Mouse (Mus musculus) intestine, postnatal 0 days (tissue): ENCODE measurements around the gene Rffl. TPM values are rescaled to one million over a fixed set of nuclear protein-coding genes. Genes with fewer than 3 reads are reported as not detected.

Experiments
- ATAC-seq: fragments of 200-750 bp; cut with Nextera tagmentation; 2 replicates; pipeline ENCODE4 v1.8.0; 2017; ENCODE audit warnings: mild to moderate bottlenecking, moderate TSS enrichment, moderate library complexity
- H3K27ac ChIP-seq: fragments of 300-500 bp; sonication (generic); 2 replicates; pipeline ENCODE4 v1.5.1; 2014; ENCODE audit warnings: mild to moderate bottlenecking, low read depth, low read length, moderate library complexity
- H3K27me3 ChIP-seq: fragments of 300-500 bp; sonication (generic); replicated peaks from 2 replicates; pipeline ENCODE4 v1.6.1; 2014; ENCODE audit warnings: low read length, mixed read lengths; ENCODE audit not compliant: control insufficient read depth, insufficient read depth
- H3K36me3 ChIP-seq: fragments of 300-500 bp; sonication (generic); 2 replicates; pipeline ENCODE4 v1.6.1; 2014; ENCODE audit warnings: mild to moderate bottlenecking, moderate library complexity; ENCODE audit not compliant: control insufficient read depth, insufficient read depth
- H3K4me1 ChIP-seq: fragments of 300-500 bp; sonication (generic); replicated peaks from 2 replicates; pipeline ENCODE4 v1.6.1; 2014; ENCODE audit warnings: antibody characterized with exemption, low read length, mixed read lengths; ENCODE audit not compliant: control insufficient read depth, insufficient read depth
- H3K4me2 ChIP-seq: fragments of 300-500 bp; sonication (generic); replicated peaks from 2 replicates; pipeline ENCODE4 v1.6.1; 2014; ENCODE audit warnings: low read depth, mild to moderate bottlenecking, moderate library complexity
- H3K4me3 ChIP-seq: fragments of 300-500 bp; sonication (generic); 2 replicates; pipeline ENCODE4 v1.5.1; 2014; ENCODE audit warnings: low read depth, low read length
- H3K9ac ChIP-seq: fragments of 300-500 bp; sonication (generic); 2 replicates; pipeline ENCODE4 v1.6.1; 2014; ENCODE audit warnings: mild to moderate bottlenecking, low read depth, low read length
- H3K9me3 ChIP-seq: fragments of 300-500 bp; sonication (generic); 2 replicates; pipeline ENCODE4 v1.6.1; 2016; ENCODE audit warnings: mixed run types; ENCODE audit not compliant: control insufficient read depth
- CTCF ChIP-seq: sonication (generic); IDR thresholded peaks from 2 replicates; pipeline ENCODE4 v1.5.1; 2016; ENCODE audit warnings: low read depth, mild to moderate bottlenecking, control low read depth, antibody characterized with exemption, moderate library complexity
- WGBS: fragments of 180-500 bp; shearing (Covaris S2); extraction: QIAGEN DNeasy Blood & Tissue Kit; methylation state at CpG from one replicate; pipeline ENCODE4 v1.1.7; 2014; 5-methylcytosine and 5-hydroxymethylcytosine counted together
- polyA plus RNA-seq: library from polyadenylated mRNA; unstranded; fragments of >200 nt; fragmentation: Nextera tagmentation; extraction: Ambion mirVana; gene quantifications from 2 replicates; pipeline ENCODE4 v1.2.1, GENCODE M21; 2015

Rffl gene
- polyA plus RNA-seq, 1 experiment from 2014 or later = 9.7 TPM

DNA sequence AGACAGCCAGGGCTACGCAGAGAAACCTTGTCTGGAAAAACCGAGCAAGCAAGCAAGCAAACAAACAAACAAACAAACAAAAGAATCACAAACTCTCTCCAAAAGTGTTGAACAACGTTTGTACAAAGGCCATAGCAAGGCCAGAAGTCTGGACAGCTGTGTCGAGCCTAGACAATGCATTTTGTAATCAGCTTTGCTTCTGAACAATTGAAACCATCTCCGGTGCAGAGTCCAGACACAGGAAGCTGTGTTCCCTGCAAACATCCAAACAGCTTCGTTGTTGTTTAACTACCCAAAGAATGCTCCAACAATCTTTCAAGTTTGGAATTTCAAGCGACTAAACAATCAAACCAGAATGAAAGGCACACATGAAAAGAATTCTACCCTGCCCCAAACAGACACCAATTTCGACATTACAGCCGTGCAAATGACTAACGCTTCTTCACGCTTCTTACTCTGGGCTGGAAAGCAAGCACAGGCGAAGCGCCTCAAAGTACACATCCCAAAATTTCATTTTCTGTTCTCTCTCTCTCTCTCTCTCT lies 13.6 kb downstream of the Rffl start:
- TF ChIP-seq CTCF = no peak
- Histone ChIP-seq H3K4me2 (no peak overlapping the region), H3K9ac (no peak overlapping the region), H3K9me3 (no peaks in the 10 kb centered on the region), H3K27me3 (no peaks in the 10 kb centered on the region), H3K4me3 (no peak overlapping the region), H3K27ac (no peak overlapping the region), H3K4me1 (no peaks in the 10 kb centered on the region), H3K36me3 (no peaks in the 10 kb centered on the region)
- WGBS = 74% methylated on average over 13 of the region's 13 CpGs
- ATAC-seq = no peak

DNA sequence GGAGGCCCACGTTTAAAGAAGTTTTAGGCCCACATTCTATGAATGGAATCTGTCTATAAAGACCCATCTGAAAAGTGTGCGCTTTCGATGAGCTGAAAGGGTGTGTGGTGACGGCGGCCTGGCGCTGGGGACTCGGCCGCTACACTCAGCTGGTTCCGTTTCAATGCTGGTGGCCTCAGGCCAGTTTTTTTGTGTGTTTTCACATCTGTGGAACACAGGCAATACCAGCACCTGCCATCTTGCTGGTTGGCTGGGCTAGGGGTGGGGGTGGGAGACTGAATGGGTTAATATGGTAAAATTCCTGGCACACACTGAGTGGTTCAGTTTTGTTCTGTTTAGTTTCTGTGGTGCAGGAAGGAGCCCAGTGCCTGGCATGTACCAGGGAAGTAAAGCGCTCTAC lies 15.0 kb downstream of the Rffl start:
- Histone ChIP-seq H3K27ac (no peak overlapping the region), H3K27me3 (no peaks in the 10 kb centered on the region)
- ATAC-seq = no peak

DNA sequence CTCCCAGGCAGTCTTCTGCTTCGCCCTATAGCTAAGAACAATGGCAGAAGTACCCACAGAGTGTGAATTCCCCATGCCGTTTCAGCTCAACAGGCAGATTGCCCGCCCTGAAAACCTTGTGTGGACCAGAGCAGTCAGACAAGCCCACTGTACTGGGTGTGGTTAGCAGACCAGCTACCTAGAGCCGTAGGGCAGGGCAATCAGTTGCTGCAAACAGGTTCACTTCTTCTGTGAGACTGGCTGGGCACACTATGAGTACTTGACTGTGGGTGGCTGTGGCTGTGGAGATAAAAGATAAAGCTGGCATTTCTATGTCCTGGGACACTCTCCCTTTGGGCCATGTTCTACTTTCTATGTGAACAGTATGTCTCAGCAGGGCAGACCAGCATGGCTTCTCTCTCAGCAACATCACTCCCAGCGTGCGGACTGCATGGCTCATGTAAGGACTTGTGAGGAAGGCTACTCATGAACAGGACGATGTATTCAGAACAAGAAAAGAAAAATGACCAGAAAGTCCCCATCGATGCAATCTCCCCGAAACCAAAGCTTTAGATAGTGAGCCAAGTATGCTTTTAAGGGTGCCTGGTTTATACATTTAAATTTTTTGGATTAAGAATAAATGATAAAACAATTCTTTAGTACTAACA lies 15.6 kb downstream of the Rffl start:
- no peaks in the 10 kb centered on the region for H3K36me3 ChIP-seq
- H3K4me1 ChIP-seq = no peaks in the 10 kb centered on the region
- H3K27me3 ChIP-seq = no peaks in the 10 kb centered on the region
- no peak for TF ChIP-seq CTCF
- WGBS = 73% methylated on average over 9 of the region's 9 CpGs
- no peak overlapping the region for H3K27ac ChIP-seq
- no peaks in the 10 kb centered on the region for H3K9me3 ChIP-seq
- ATAC-seq = no peak
- no peak overlapping the region for H3K4me3 ChIP-seq
- no peak overlapping the region for H3K9ac ChIP-seq
- H3K4me2 ChIP-seq = no peak overlapping the region

More for the DNA sequence above, 15.0 kb downstream of the Rffl start:
- WGBS = 84% methylated on average over 10 of the region's 10 CpGs
- Histone ChIP-seq H3K9me3 (no peaks in the 10 kb centered on the region), H3K4me1 (no peaks in the 10 kb centered on the region), H3K4me3 (no peak overlapping the region), H3K9ac (no peak overlapping the region), H3K4me2 (no peak overlapping the region), H3K36me3 (no peaks in the 10 kb centered on the region)
- no peak for TF ChIP-seq CTCF

GRCm38 (mm10) chr11:82854111-82854510 lies 16.9 kb downstream of the Rffl start:
- Histone ChIP-seq H3K4me1 (no peaks in the 10 kb centered on the region), H3K27ac (no peak overlapping the region), H3K27me3 (no peaks in the 10 kb centered on the region), H3K9ac (no peak overlapping the region), H3K36me3 (no peaks in the 10 kb centered on the region), H3K9me3 (no peaks in the 10 kb centered on the region), H3K4me3 (no peak overlapping the region), H3K4me2 (no peak overlapping the region)
- 81% methylated on average over 6 of the region's 6 CpGs for WGBS
- ATAC-seq = no peak
- no peak for TF ChIP-seq CTCF

DNA sequence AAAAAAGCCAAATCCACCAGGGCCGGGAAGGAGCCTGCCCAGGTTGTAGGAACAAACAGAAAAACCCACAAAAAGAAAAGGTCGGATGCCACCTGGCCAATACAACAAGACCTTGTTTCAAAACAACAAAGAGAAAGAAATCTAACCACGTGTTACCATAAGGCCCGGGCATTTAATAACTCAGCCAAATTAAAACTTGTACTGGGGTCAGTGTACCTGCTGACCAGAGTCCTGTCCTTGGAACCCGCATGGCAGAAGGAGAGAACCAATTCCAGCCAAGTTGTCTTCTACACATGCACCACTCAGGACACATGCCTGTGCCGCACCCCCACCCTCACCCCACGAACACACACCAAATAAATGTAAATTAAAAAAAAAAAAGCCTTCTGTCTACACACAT lies 18.1 kb downstream of the Rffl start:
- Histone ChIP-seq H3K27me3 (no peaks in the 10 kb centered on the region), H3K4me3 (no peak overlapping the region), H3K36me3 (no peaks in the 10 kb centered on the region), H3K4me2 (no peak overlapping the region), H3K9ac (no peak overlapping the region), H3K27ac (no peak overlapping the region), H3K9me3 (no peaks in the 10 kb centered on the region), H3K4me1 (no peaks in the 10 kb centered on the region)
- TF ChIP-seq CTCF = no peak
- 91% methylated on average over 7 of the region's 7 CpGs for WGBS
- ATAC-seq = no peak

DNA sequence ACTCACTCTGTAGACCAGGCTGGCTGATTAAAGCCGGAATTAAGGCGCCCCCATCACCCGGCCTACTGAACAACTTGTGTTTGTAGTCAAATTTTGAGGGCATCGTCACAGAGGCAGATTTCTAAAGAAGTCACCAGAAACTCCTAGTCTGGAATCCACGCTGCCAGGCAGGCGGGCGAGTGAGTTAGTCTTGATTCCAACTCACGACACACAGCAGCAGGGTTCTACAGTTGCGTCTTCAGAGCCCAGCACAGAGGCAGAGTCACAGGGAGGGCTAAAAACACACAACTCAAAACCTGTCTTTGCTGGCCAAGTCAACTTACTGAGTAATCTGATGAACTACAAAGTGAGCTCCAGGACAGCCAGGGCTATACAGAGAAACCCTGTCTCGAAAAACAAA lies 18.5 kb downstream of the Rffl start:
- no peak for TF ChIP-seq CTCF
- no peak for ATAC-seq
- WGBS = 82% methylated on average over 10 of the region's 10 CpGs
- H3K4me1 ChIP-seq = no peaks in the 10 kb centered on the region
- H3K4me3 ChIP-seq = no peak overlapping the region
- H3K9me3 ChIP-seq = no peaks in the 10 kb centered on the region
- no peaks in the 10 kb centered on the region for H3K27me3 ChIP-seq
- no peaks in the 10 kb centered on the region for H3K36me3 ChIP-seq
- no peak overlapping the region for H3K9ac ChIP-seq
- no peak overlapping the region for H3K27ac ChIP-seq
- no peak overlapping the region for H3K4me2 ChIP-seq

- ATAC-seq = no peak
- no peak for TF ChIP-seq CTCF
- H3K4me3 ChIP-seq = no peak overlapping the region
- 76% methylated on average over 11 of the region's 11 CpGs for WGBS
- no peaks in the 10 kb centered on the region for H3K9me3 ChIP-seq
- H3K27me3 ChIP-seq = no peaks in the 10 kb centered on the region
- H3K27ac ChIP-seq = no peak overlapping the region
- H3K9ac ChIP-seq = no peak overlapping the region
- no peaks in the 10 kb centered on the region for H3K4me1 ChIP-seq
- no peaks in the 10 kb centered on the region for H3K36me3 ChIP-seq
- H3K4me2 ChIP-seq = no peak overlapping the region
Observed at GRCm38 (mm10) chr11:82852115-82852514, 18.9 kb downstream of the Rffl start.
